Mouse (Mus musculus): ENCODE data around the gene Clip1. TPM values are rescaled to one million over a fixed set of nuclear protein-coding genes. Genes with fewer than 3 reads are reported as not detected.

Clip1 gene
- polyA plus RNA-seq, 1 experiment from 2014 or later = 37.8 TPM

Other genes starting within 250 kb of the Clip1 start
- gene Lrrc43, start 195.3 kb downstream of the Clip1 start, polyA plus RNA-seq (2014; fragmentation: Nextera tagmentation; extraction: Ambion mirVana) = not detected in 2 replicates
- gene Il31, start 195.1 kb downstream of the Clip1 start, polyA plus RNA-seq (2014; fragmentation: Nextera tagmentation; extraction: Ambion mirVana) = not detected in 2 replicates
- gene B3gnt4, start 174.2 kb downstream of the Clip1 start, polyA plus RNA-seq (2014; fragmentation: Nextera tagmentation; extraction: Ambion mirVana) = 0.23 and 0.60 TPM in 2 replicates
- gene Diablo, start 160.4 kb downstream of the Clip1 start, polyA plus RNA-seq (2014; fragmentation: Nextera tagmentation; extraction: Ambion mirVana) = 120 and 124 TPM in 2 replicates
- gene Gm49027, start 159.1 kb downstream of the Clip1 start, polyA plus RNA-seq (2014; fragmentation: Nextera tagmentation; extraction: Ambion mirVana) = 0.14 and 0.55 TPM in 2 replicates
- gene Vps33a, start 111.6 kb downstream of the Clip1 start, polyA plus RNA-seq (2014; fragmentation: Nextera tagmentation; extraction: Ambion mirVana) = 28.4 and 29.0 TPM in 2 replicates
- gene Zcchc8, start 36.5 kb upstream of the Clip1 start, polyA plus RNA-seq (2014; fragmentation: Nextera tagmentation; extraction: Ambion mirVana) = 100 and 106 TPM in 2 replicates
- gene Rsrc2, start 64.8 kb upstream of the Clip1 start, polyA plus RNA-seq (2014; fragmentation: Nextera tagmentation; extraction: Ambion mirVana) = 166 and 167 TPM in 2 replicates
- 38.8 and 47.5 TPM in 2 replicates for gene Kntc1, start 65.1 kb upstream of the Clip1 start, polyA plus RNA-seq (2014; fragmentation: Nextera tagmentation; extraction: Ambion mirVana)
- not detected in 2 replicates for gene Hcar2, start 180.9 kb upstream of the Clip1 start, polyA plus RNA-seq (2014; fragmentation: Nextera tagmentation; extraction: Ambion mirVana)
- 0.11 TPM in 1 of 2 replicates, not detected in the other for gene Hcar1, start 195.4 kb upstream of the Clip1 start, polyA plus RNA-seq (2014; fragmentation: Nextera tagmentation; extraction: Ambion mirVana)
- gene Denr, start 222.6 kb upstream of the Clip1 start, polyA plus RNA-seq (2014; fragmentation: Nextera tagmentation; extraction: Ambion mirVana) = 186 and 187 TPM in 2 replicates
- gene Gm43518, start 242.8 kb upstream of the Clip1 start, polyA plus RNA-seq (2014; fragmentation: Nextera tagmentation; extraction: Ambion mirVana) = 0.25 and 1.4 TPM in 2 replicates
- gene Ccdc62, start 246.1 kb upstream of the Clip1 start, polyA plus RNA-seq (2014; fragmentation: Nextera tagmentation; extraction: Ambion mirVana) = 4.4 and 7.3 TPM in 2 replicates

All from limb, embryonic 11.5 days (tissue).